Mouse (Mus musculus) mature B cell (primary cell): ENCODE results near the gene Scfd2.

Experiments
- in situ Hi-C: fragments of 300-500 bp; cut with MboI; formaldehyde crosslinking; loops from 2 replicates; pipeline ENCODE4 v1.14.3; 2019

The Scfd2 gene

GRCm38 (mm10) chr5:74173162-74173844 is 358.3 kb downstream of the Scfd2 start:
- in situ Hi-C loops = no loop called here

GRCm38 (mm10) chr5:74172208-74172607 is 359.4 kb downstream of the Scfd2 start:
- in situ Hi-C loops = no loop called here

- in situ Hi-C loops = no loop called here
These were observed 359.8 kb downstream of the Scfd2 start for GRCm38 (mm10) chr5:74171768-74172167.

GRCm38 (mm10) chr5:74168085-74168484 is 363.5 kb downstream of the Scfd2 start:
- in situ Hi-C loops = no loop called here

GRCm38 (mm10) chr5:74166642-74167041 is 364.9 kb downstream of the Scfd2 start:
- in situ Hi-C loops = no loop called here

GRCm38 (mm10) chr5:74164547-74164946 is 367.0 kb downstream of the Scfd2 start:
- in situ Hi-C loops = no loop called here

- in situ Hi-C loops = no loop called here
These were observed 368.4 kb downstream of the Scfd2 start for GRCm38 (mm10) chr5:74163141-74163540.

GRCm38 (mm10) chr5:74162013-74162412 is 369.5 kb downstream of the Scfd2 start:
- in situ Hi-C loops = no loop called here

- in situ Hi-C loops = no loop called here
These were observed 370.1 kb downstream of the Scfd2 start for GRCm38 (mm10) chr5:74161297-74161926.

- in situ Hi-C loops = no loop called here
These were observed 371.2 kb downstream of the Scfd2 start for GRCm38 (mm10) chr5:74160349-74160748.

- in situ Hi-C loops = no loop called here
These were observed 371.7 kb downstream of the Scfd2 start for GRCm38 (mm10) chr5:74159906-74160305.

- in situ Hi-C loops = no loop called here
These were observed 372.5 kb downstream of the Scfd2 start for GRCm38 (mm10) chr5:74158929-74159632.

- in situ Hi-C loops = no loop called here
These were observed 375.7 kb downstream of the Scfd2 start for GRCm38 (mm10) chr5:74155860-74156351.
